Mouse (Mus musculus): Measurements from ENCODE around the gene Phldb1. TPM values are rescaled to one million over a fixed set of nuclear protein-coding genes. Genes with fewer than 3 reads are reported as not detected.

Phldb1 gene
- total RNA-seq, 2 experiments from 2014 or later = 59.0 to 67.4 TPM

DNA sequence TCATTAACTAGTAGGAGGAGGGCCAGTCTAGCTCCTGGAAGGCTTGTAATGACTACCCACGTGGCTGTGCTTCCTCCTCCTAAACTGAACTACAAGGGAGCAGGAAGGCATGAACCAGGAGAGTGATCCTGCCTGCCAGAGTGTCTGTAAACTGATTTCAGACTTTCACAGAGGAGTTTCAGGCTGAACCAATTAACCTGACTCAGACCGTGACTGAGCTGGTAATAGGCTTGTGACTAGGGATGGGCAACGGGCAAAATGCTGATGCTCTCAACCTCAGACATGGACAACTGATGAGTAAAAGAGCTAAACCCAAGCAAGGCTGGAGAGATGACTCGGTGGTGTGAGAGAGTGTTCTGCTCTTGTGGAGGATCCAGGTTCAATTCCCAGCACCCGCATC, 7.6 kb downstream of the Phldb1 start:
- no peak for DNase-seq (ENCODE audit: low spot score in 2 of 2)

- no peak for DNase-seq (ENCODE audit: low spot score in 2 of 2)
These were observed 8.4 kb downstream of the Phldb1 start for GRCm38 (mm10) chr9:44726431-44727146.

- no peak for DNase-seq (ENCODE audit: low spot score in 2 of 2)
These were observed 10.3 kb downstream of the Phldb1 start for GRCm38 (mm10) chr9:44724665-44725064.

- peak in 1 of 2 experiments; percentile 56 for DNase-seq (ENCODE audit: low spot score in 2 of 2)
These were observed 10.8 kb downstream of the Phldb1 start for GRCm38 (mm10) chr9:44724223-44724622.

GRCm38 (mm10) chr9:44723521-44724041, 11.4 kb downstream of the Phldb1 start:
- no peak for DNase-seq (ENCODE audit: low spot score in 2 of 2)

GRCm38 (mm10) chr9:44723008-44723407, 12.0 kb downstream of the Phldb1 start:
- DNase-seq (ENCODE audit: low spot score in 2 of 2) = no peak

- DNase-seq (ENCODE audit: low spot score in 2 of 2) = no peak
These were observed 12.4 kb downstream of the Phldb1 start for GRCm38 (mm10) chr9:44722575-44722974.

GRCm38 (mm10) chr9:44721877-44722186, 13.2 kb downstream of the Phldb1 start:
- DNase-seq (ENCODE audit: low spot score in 2 of 2) = no peak

DNA sequence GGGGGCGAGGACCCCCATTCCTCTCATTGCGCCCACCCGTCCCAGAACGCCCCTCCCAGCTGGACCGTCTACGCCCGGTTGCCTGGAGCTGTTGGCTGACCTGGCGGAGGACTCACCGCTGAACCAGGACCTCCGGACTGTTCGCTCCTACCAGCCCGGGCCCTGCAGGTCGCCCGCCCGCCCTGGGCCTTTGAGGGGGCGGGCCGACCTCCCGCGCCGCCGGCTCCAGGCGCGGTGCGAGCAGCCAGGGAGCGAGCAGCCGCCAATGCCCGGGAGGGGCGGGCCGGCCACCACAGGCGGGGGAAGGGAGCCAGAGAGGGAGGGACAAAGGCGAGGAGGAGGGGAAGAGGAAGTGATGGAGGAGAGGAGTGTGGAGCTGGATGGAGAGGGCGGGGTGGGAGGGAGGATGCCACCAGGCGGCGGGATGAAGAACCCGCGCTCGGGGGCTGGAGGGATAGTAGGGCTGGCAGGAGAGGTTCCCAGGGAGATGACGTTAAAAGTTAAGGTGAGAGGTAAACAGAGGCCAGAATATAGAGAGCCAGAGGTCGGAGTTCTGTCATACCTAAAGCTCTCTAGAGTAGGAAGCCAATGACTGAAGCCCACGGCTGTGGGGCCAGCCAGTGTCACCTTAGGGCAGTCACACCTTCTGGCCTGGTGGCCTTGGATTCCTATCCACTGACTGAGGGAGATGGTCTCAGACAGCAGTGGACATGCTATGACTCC, 13.7 kb downstream of the Phldb1 start:
- DNase-seq (ENCODE audit: low spot score in 2 of 2) = peak; percentile 83 to 87

GRCm38 (mm10) chr9:44720358-44721153, 14.4 kb downstream of the Phldb1 start:
- peak in 1 of 2 experiments; percentile 45 for DNase-seq (ENCODE audit: low spot score in 2 of 2)

DNA sequence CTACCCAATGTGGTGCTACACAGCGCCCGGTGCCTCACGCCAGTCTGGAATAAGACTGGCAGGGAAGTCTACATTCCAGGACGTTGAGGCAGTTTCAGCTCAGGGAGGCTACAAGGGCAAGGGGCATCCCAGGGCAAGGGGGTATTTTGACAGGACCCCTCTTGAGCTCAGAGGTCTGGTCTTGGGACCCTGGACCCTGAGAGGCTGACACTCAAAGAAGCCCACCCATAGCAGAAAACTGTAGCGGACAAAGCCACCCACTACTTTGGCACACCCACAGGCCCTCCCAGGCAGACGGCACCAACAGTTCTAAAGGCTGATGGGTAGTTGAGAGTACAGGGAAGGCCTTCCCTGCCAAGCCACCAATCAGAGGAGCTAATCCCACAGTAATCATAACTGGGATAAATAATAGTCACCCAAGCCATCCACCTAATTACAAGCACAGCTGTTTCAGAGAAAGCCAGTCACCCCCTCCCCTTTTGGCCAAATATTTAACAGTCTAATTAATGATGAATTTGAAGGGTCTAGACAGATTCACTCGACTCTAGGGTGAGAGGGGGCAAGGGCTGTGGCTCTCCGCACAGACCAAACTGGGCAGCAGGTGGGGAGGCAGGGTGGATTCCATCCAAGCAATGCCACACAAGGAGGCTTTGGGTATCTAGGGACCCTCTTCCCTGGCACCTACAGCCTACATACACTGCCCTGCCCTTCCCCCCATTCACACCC, 15.2 kb downstream of the Phldb1 start:
- DNase-seq (ENCODE audit: low spot score in 2 of 2) = no peak

DNA sequence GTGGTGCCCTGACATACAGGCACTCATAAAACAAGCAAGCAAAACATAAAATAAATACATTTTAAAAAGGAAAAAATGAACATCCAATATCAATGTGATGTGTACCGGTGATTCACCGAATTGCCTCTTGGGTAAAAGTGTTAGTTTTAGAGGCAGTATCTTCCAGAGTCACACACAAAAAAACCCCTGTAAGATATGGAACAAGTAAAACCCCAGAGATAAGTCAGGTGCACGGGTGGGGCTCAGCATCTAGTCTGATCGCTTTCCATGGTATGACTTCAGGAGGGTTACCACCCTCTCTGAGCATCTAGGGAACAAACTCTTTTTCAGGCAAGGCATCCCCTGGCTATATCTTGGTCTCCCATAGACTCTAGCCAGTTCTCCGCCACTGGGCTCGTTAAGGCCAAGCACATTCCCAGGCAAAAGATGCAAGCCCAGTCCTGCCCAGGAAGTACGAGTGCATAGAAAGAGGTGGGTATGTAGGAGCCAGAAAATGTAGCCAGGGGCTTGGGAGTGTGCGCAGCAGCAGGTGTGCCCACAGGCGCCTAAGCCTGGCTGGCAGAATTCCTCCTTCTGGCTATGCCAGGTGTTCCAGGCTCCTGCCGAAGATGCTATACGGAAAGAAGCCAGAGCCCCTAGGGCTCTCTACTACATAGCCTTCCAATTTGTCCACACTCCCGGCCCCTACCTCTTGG, 15.9 kb downstream of the Phldb1 start:
- no peak for DNase-seq (ENCODE audit: low spot score in 2 of 2)

GRCm38 (mm10) chr9:44717822-44718242, 17.2 kb downstream of the Phldb1 start:
- no peak for DNase-seq (ENCODE audit: low spot score in 2 of 2)

DNA sequence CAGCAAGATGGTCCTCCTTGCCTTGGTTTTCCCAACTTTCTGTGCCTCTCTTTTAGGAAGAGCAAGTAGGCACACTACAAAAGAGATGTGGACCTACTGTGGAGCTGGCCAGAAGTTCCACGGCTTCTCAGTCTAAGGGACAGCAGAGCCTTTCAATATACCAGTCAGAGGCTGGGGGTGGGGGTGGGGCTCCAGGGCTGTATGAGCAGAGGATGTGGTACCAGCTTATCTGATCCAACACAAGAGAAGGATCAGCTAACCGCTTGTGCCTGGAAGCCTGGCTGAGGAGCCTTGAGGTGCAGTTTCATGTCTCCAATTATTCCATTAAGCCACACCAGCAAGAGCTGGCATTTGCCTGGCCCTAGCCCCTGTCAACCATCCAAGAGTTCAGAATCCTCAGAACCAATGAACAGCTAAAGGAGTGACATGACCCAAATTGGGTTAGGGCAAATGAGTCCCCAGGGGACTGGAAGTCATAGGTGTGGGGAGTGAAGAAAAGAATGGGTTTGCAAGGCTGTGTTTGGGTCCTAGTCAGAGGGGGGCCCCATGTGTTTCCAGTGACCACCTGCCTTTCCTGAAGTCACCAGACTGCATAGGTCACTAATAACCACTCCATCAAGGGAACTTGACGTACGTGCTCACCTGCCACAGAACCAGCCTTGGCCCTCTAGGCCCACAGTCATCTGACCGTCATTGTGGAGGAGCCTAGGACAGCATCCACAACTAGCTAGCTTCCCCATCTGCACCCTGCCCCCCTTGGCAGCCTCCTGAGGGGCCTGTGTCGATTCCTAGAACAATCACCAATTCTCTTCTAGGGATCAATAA, 17.8 kb downstream of the Phldb1 start:
- DNase-seq (ENCODE audit: low spot score in 2 of 2) = no peak

- no peak for DNase-seq (ENCODE audit: low spot score in 2 of 2)
These were observed 19.2 kb downstream of the Phldb1 start for GRCm38 (mm10) chr9:44715705-44716362.

GRCm38 (mm10) chr9:44715109-44715508, 19.9 kb downstream of the Phldb1 start:
- no peak for DNase-seq (ENCODE audit: low spot score in 2 of 2)

- DNase-seq (ENCODE audit: low spot score in 2 of 2) = no peak
These were observed 21.4 kb downstream of the Phldb1 start for GRCm38 (mm10) chr9:44713574-44713973.

DNA sequence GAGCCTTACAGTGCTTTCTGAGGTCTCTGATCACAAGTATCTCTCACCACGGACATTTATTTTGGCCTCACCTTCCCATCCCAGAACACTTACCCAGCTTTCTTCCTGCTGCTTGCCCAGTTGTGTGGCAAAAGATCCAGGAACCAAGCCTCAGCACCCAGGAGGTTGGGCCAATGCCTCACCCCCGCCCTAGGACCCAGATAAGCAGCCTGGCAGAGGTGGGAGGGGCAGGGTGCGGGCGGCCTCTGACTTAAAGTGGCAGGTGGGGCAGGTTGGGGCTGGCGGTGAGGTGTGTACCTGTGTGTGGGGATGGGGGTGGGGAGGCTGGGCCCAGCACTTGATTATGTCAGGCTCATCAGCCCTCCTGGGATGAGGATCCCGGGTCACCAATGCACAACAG, 21.9 kb downstream of the Phldb1 start:
- no peak for DNase-seq (ENCODE audit: low spot score in 2 of 2)

- DNase-seq (ENCODE audit: low spot score in 2 of 2) = no peak
These were observed 23.4 kb downstream of the Phldb1 start for GRCm38 (mm10) chr9:44711602-44712001.

All from left cerebral cortex, adult 18-20 months (tissue).